Mouse (Mus musculus): ENCODE measurements around the gene Dmbx1. TPM values are rescaled to one million over a fixed set of nuclear protein-coding genes. Genes with fewer than 3 reads are reported as not detected.

Dmbx1 gene
- polyA plus RNA-seq, 1 experiment from 2014 or later: not detected

GRCm38 (mm10) chr4:115972543-115972942 is 32.8 kb upstream of the Dmbx1 start:
- WGBS: 64% methylated on average over 24 of the region's 24 CpGs
- Histone ChIP-seq H3K36me3 (ENCODE audit: control insufficient read depth, insufficient read depth) (no peaks in the 10 kb centered on the region), H3K27ac (ENCODE audit: low read length) (no peak overlapping the region), H3K27me3 (replicated peaks; ENCODE audit: control insufficient read depth, insufficient read depth, low read length) (peaks cover 57% of the 10 kb centered on the region), H3K9ac (replicated peaks; ENCODE audit: low read depth, low read length) (no peak overlapping the region), H3K4me3 (replicated peaks; ENCODE audit: low read length) (no peak overlapping the region), H3K9me3 (ENCODE audit: control insufficient read depth, low read length) (no peaks in the 10 kb centered on the region), H3K4me2 (ENCODE audit: low read length) (no peak overlapping the region), H3K4me1 (replicated peaks; ENCODE audit: control insufficient read depth, insufficient read depth, low read length) (no peaks in the 10 kb centered on the region)
- ATAC-seq: no peak

- no peak for ATAC-seq
- WGBS: 13% methylated on average over 5 of the region's 5 CpGs
- H3K9ac ChIP-seq (replicated peaks; ENCODE audit: low read depth, low read length): no peak overlapping the region
- peaks cover 79% of the 10 kb centered on the region for H3K27me3 ChIP-seq (replicated peaks; ENCODE audit: control insufficient read depth, insufficient read depth, low read length)
- no peak overlapping the region for H3K4me2 ChIP-seq (ENCODE audit: low read length)
- H3K27ac ChIP-seq (ENCODE audit: low read length): no peak overlapping the region
- H3K9me3 ChIP-seq (ENCODE audit: control insufficient read depth, low read length): no peaks in the 10 kb centered on the region
- H3K36me3 ChIP-seq (ENCODE audit: control insufficient read depth, insufficient read depth): no peaks in the 10 kb centered on the region
- no peak overlapping the region for H3K4me3 ChIP-seq (replicated peaks; ENCODE audit: low read length)
- H3K4me1 ChIP-seq (replicated peaks; ENCODE audit: control insufficient read depth, insufficient read depth, low read length): peaks cover 8% of the 10 kb centered on the region
Observed at GRCm38 (mm10) chr4:115964446-115964845, 24.7 kb upstream of the Dmbx1 start.

GRCm38 (mm10) chr4:115963751-115964150 is 24.0 kb upstream of the Dmbx1 start:
- WGBS: 5% methylated on average over 6 of the region's 6 CpGs
- H3K27ac ChIP-seq (ENCODE audit: low read length): no peak overlapping the region
- H3K4me1 ChIP-seq (replicated peaks; ENCODE audit: control insufficient read depth, insufficient read depth, low read length): peaks cover 8% of the 10 kb centered on the region
- no peak overlapping the region for H3K4me2 ChIP-seq (ENCODE audit: low read length)
- ATAC-seq: no peak
- H3K36me3 ChIP-seq (ENCODE audit: control insufficient read depth, insufficient read depth): no peaks in the 10 kb centered on the region
- H3K4me3 ChIP-seq (replicated peaks; ENCODE audit: low read length): no peak overlapping the region
- peaks cover 76% of the 10 kb centered on the region for H3K27me3 ChIP-seq (replicated peaks; ENCODE audit: control insufficient read depth, insufficient read depth, low read length)
- H3K9me3 ChIP-seq (ENCODE audit: control insufficient read depth, low read length): no peaks in the 10 kb centered on the region
- no peak overlapping the region for H3K9ac ChIP-seq (replicated peaks; ENCODE audit: low read depth, low read length)

- peak overlapping the region; percentile 83 for H3K4me2 ChIP-seq (ENCODE audit: low read length)
- under 1% methylated on average over 79 of the region's 79 CpGs for WGBS
- ATAC-seq: peak; percentile 74
- no peaks in the 10 kb centered on the region for H3K36me3 ChIP-seq (ENCODE audit: control insufficient read depth, insufficient read depth)
- peaks cover 8% of the 10 kb centered on the region for H3K4me1 ChIP-seq (replicated peaks; ENCODE audit: control insufficient read depth, insufficient read depth, low read length)
- no peak overlapping the region for H3K27ac ChIP-seq (ENCODE audit: low read length)
- H3K9ac ChIP-seq (replicated peaks; ENCODE audit: low read depth, low read length): peak overlapping the region; percentile 69
- peaks cover 75% of the 10 kb centered on the region for H3K27me3 ChIP-seq (replicated peaks; ENCODE audit: control insufficient read depth, insufficient read depth, low read length)
- no peaks in the 10 kb centered on the region for H3K9me3 ChIP-seq (ENCODE audit: control insufficient read depth, low read length)
- H3K4me3 ChIP-seq (replicated peaks; ENCODE audit: low read length): peak overlapping the region; percentile 55
Observed at GRCm38 (mm10) chr4:115962671-115963412, 23.1 kb upstream of the Dmbx1 start.

- ATAC-seq: no peak
Observed at GRCm38 (mm10) chr4:115961991-115962390, 22.3 kb upstream of the Dmbx1 start.

GRCm38 (mm10) chr4:115959546-115959945 is 19.8 kb upstream of the Dmbx1 start:
- Histone ChIP-seq H3K9me3 (ENCODE audit: control insufficient read depth, low read length) (no peaks in the 10 kb centered on the region), H3K4me2 (ENCODE audit: low read length) (no peak overlapping the region), H3K4me1 (replicated peaks; ENCODE audit: control insufficient read depth, insufficient read depth, low read length) (peaks cover 13% of the 10 kb centered on the region), H3K4me3 (replicated peaks; ENCODE audit: low read length) (no peak overlapping the region), H3K27me3 (replicated peaks; ENCODE audit: control insufficient read depth, insufficient read depth, low read length) (peaks cover 77% of the 10 kb centered on the region), H3K9ac (replicated peaks; ENCODE audit: low read depth, low read length) (no peak overlapping the region), H3K36me3 (ENCODE audit: control insufficient read depth, insufficient read depth) (no peaks in the 10 kb centered on the region), H3K27ac (ENCODE audit: low read length) (no peak overlapping the region)
- no peak for ATAC-seq

More at GRCm38 (mm10) chr4:115961991-115962390, 22.3 kb upstream of the Dmbx1 start:
- Histone ChIP-seq H3K27me3 (replicated peaks; ENCODE audit: control insufficient read depth, insufficient read depth, low read length) (peaks cover 75% of the 10 kb centered on the region), H3K4me3 (replicated peaks; ENCODE audit: low read length) (no peak overlapping the region), H3K4me2 (ENCODE audit: low read length) (no peak overlapping the region; the same call in 1 of the 2 replicates), H3K36me3 (ENCODE audit: control insufficient read depth, insufficient read depth) (no peaks in the 10 kb centered on the region), H3K27ac (ENCODE audit: low read length) (no peak overlapping the region), H3K9ac (replicated peaks; ENCODE audit: low read depth, low read length) (no peak overlapping the region), H3K9me3 (ENCODE audit: control insufficient read depth, low read length) (no peaks in the 10 kb centered on the region), H3K4me1 (replicated peaks; ENCODE audit: control insufficient read depth, insufficient read depth, low read length) (peaks cover 8% of the 10 kb centered on the region)
- WGBS: 6% methylated on average over 7 of the region's 7 CpGs

- ATAC-seq: no peak
- H3K9me3 ChIP-seq (ENCODE audit: control insufficient read depth, low read length): no peaks in the 10 kb centered on the region
- no peaks in the 10 kb centered on the region for H3K36me3 ChIP-seq (ENCODE audit: control insufficient read depth, insufficient read depth)
- no peak overlapping the region for H3K9ac ChIP-seq (replicated peaks; ENCODE audit: low read depth, low read length)
- 9% methylated on average over 3 of the region's 3 CpGs for WGBS
- no peak overlapping the region for H3K4me3 ChIP-seq (replicated peaks; ENCODE audit: low read length)
- no peak overlapping the region for H3K27ac ChIP-seq (ENCODE audit: low read length)
- H3K4me2 ChIP-seq (ENCODE audit: low read length): no peak overlapping the region
- H3K27me3 ChIP-seq (replicated peaks; ENCODE audit: control insufficient read depth, insufficient read depth, low read length): peaks cover 78% of the 10 kb centered on the region
- peaks cover 6% of the 10 kb centered on the region for H3K4me1 ChIP-seq (replicated peaks; ENCODE audit: control insufficient read depth, insufficient read depth, low read length)
Observed at GRCm38 (mm10) chr4:115955494-115955775, 15.7 kb upstream of the Dmbx1 start.

GRCm38 (mm10) chr4:115954656-115955493 is 15.1 kb upstream of the Dmbx1 start:
- peaks cover 81% of the 10 kb centered on the region for H3K27me3 ChIP-seq (replicated peaks; ENCODE audit: control insufficient read depth, insufficient read depth, low read length)
- no peak overlapping the region for H3K27ac ChIP-seq (ENCODE audit: low read length)
- H3K36me3 ChIP-seq (ENCODE audit: control insufficient read depth, insufficient read depth): no peaks in the 10 kb centered on the region
- 2% methylated on average over 19 of the region's 19 CpGs for whole genome bisulfite sequencing
- H3K4me1 ChIP-seq (replicated peaks; ENCODE audit: control insufficient read depth, insufficient read depth, low read length): peaks cover 6% of the 10 kb centered on the region
- no peaks in the 10 kb centered on the region for H3K9me3 ChIP-seq (ENCODE audit: control insufficient read depth, low read length)
- ATAC-seq: 0 out of 2 replicates have a peak, but pooled peaks have one; percentile 49
- H3K9ac ChIP-seq (replicated peaks; ENCODE audit: low read depth, low read length): peak overlapping the region; percentile 33; the same call in 1 of the 2 replicates
- H3K4me3 ChIP-seq (replicated peaks; ENCODE audit: low read length): peak overlapping the region; percentile 14
- peak overlapping the region; percentile 31; the same call in 1 of the 2 replicates for H3K4me2 ChIP-seq (ENCODE audit: low read length)

- Histone ChIP-seq H3K9me3 (ENCODE audit: control insufficient read depth, low read length) (no peaks in the 10 kb centered on the region), H3K4me3 (replicated peaks; ENCODE audit: low read length) (no peak overlapping the region), H3K4me2 (ENCODE audit: low read length) (no peak overlapping the region), H3K27ac (ENCODE audit: low read length) (no peak overlapping the region), H3K27me3 (replicated peaks; ENCODE audit: control insufficient read depth, insufficient read depth, low read length) (peaks cover 83% of the 10 kb centered on the region), H3K36me3 (ENCODE audit: control insufficient read depth, insufficient read depth) (no peaks in the 10 kb centered on the region), H3K9ac (replicated peaks; ENCODE audit: low read depth, low read length) (no peak overlapping the region), H3K4me1 (replicated peaks; ENCODE audit: control insufficient read depth, insufficient read depth, low read length) (peaks cover 6% of the 10 kb centered on the region)
- WGBS: 46% methylated on average over 5 of the region's 5 CpGs
- ATAC-seq: no peak
Observed at GRCm38 (mm10) chr4:115953559-115953958, 13.8 kb upstream of the Dmbx1 start.
